Mouse (Mus musculus) thymus, postnatal 0 days (tissue): ENCODE results near the gene Cyp2c70. TPM values are rescaled to one million over a fixed set of nuclear protein-coding genes. Genes with fewer than 3 reads are reported as not detected.

Experiments used
- polyA plus RNA-seq: library from polyadenylated mRNA; unstranded; fragments of >200 nt; fragmentation: Nextera tagmentation; extraction: Ambion mirVana; gene quantifications from 2 replicates; pipeline ENCODE4 v1.2.1, GENCODE M21; 2015

The Cyp2c70 gene
- polyA plus RNA-seq, 1 experiment from 2014 or later: not detected

Other genes starting within 250 kb of the Cyp2c70 start
- not detected in 2 replicates for gene Cyp2c37, start 194.9 kb downstream of the Cyp2c70 start, polyA plus RNA-seq
- gene Cyp2c54, start 113.5 kb downstream of the Cyp2c70 start, polyA plus RNA-seq: not detected in 2 replicates
- not detected in 2 replicates for gene Cyp2c50, start 97.6 kb downstream of the Cyp2c70 start, polyA plus RNA-seq
- gene Pdlim1, start 84.5 kb upstream of the Cyp2c70 start, polyA plus RNA-seq: 494 TPM in 2 replicates